Mouse (Mus musculus) neural tube, embryonic 13.5 days (tissue): ENCODE measurements around the gene Exoc4. TPM values are rescaled to one million over a fixed set of nuclear protein-coding genes. Genes with fewer than 3 reads are reported as not detected.
A peak's percentile ranks its signal among the peaks of the same experiment; 100 is the strongest.

Experiments used
- ATAC-seq: fragments of 200-750 bp; cut with Nextera tagmentation; 2 replicates; pipeline ENCODE4 v1.8.0; 2017; ENCODE audit warnings: low read depth, mild to moderate bottlenecking, moderate TSS enrichment, moderate library complexity
- H3K27ac ChIP-seq: fragments of 300-500 bp; sonication (generic); replicated peaks from 2 replicates; pipeline ENCODE4 v1.5.1; 2015; ENCODE audit warnings: moderate library complexity, mild to moderate bottlenecking, inconsistent platforms
- H3K27me3 ChIP-seq: fragments of 300-500 bp; sonication (generic); 2 replicates; pipeline ENCODE4 v1.6.1; 2015; ENCODE audit warnings: mild to moderate bottlenecking, inconsistent platforms
- H3K36me3 ChIP-seq: fragments of 300-500 bp; sonication (generic); 2 replicates; pipeline ENCODE4 v1.6.1; 2015; ENCODE audit warnings: mild to moderate bottlenecking, inconsistent platforms
- H3K4me1 ChIP-seq: fragments of 300-500 bp; sonication (generic); replicated peaks from 2 replicates; pipeline ENCODE4 v1.6.1; 2015; ENCODE audit warnings: inconsistent platforms
- H3K4me2 ChIP-seq: fragments of 300-500 bp; sonication (generic); 2 replicates; pipeline ENCODE4 v1.6.1; 2015; ENCODE audit warnings: inconsistent platforms, mild to moderate bottlenecking, moderate library complexity
- H3K4me3 ChIP-seq: fragments of 300-500 bp; sonication (generic); 2 replicates; pipeline ENCODE4 v1.5.1; 2015; ENCODE audit warnings: mild to moderate bottlenecking, inconsistent platforms
- H3K9ac ChIP-seq: fragments of 300-500 bp; sonication (generic); 2 replicates; pipeline ENCODE4 v1.6.1; 2015; ENCODE audit warnings: moderate library complexity, mild to moderate bottlenecking, inconsistent platforms
- H3K9me3 ChIP-seq: fragments of 300-500 bp; sonication (generic); 2 replicates; pipeline ENCODE4 v1.6.1; 2016; ENCODE audit warnings: inconsistent platforms
- WGBS: fragments of 180-500 bp; shearing (Covaris S2); methylation state at CpG from one replicate; pipeline ENCODE4 v1.1.7; 2015; 5-methylcytosine and 5-hydroxymethylcytosine counted together
- polyA plus RNA-seq: library from polyadenylated mRNA; unstranded; fragments of >200 nt; fragmentation: Nextera tagmentation; extraction: Ambion mirVana; gene quantifications from 2 replicates; pipeline ENCODE4 v1.2.1, GENCODE M21; 2015

The Exoc4 gene
- polyA plus RNA-seq, 1 experiment from 2014 or later, result 41.6 TPM

DNA sequence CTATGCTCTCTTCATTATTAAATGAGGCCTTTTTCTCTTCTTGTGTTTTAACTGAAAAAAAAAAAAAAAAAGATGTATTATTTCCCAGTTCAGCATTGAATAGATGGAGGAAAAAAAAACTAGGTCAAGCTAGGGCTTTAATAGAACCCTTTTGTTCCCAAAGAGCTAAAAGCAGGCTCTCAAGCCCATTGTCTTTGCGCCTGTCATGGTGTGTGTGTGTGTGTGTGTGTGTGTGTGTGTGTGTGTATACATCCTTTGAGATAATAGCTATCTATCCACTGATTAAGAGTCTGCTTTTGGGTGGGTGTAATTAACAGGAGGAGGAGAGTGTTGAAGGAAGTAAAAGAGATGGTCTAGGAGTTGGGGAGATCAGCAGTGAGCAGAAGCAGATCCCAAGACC, 594.0 kb downstream of the Exoc4 start:
- Histone ChIP-seq H3K9ac (no peak overlapping the region), H3K36me3 (no peaks in the 10 kb centered on the region; the same call in 1 of the 2 replicates), H3K4me3 (no peak overlapping the region), H3K9me3 (no peaks in the 10 kb centered on the region), H3K4me1 (peaks cover 3% of the 10 kb centered on the region; the same call in 1 of the 2 replicates), H3K4me2 (no peak overlapping the region), H3K27me3 (no peaks in the 10 kb centered on the region), H3K27ac (no peak overlapping the region)
- ATAC-seq, result no peak
- 21% methylated on average over 1 of the region's 1 CpGs for WGBS

GRCm38 (mm10) chr6:33859049-33859448, 610.2 kb downstream of the Exoc4 start:
- no peak overlapping the region for H3K4me3 ChIP-seq
- no peak overlapping the region for H3K4me2 ChIP-seq
- H3K9me3 ChIP-seq, result no peaks in the 10 kb centered on the region
- H3K27ac ChIP-seq, result no peak overlapping the region
- no peaks in the 10 kb centered on the region for H3K27me3 ChIP-seq
- no peaks in the 10 kb centered on the region for H3K36me3 ChIP-seq
- 77% methylated on average over 3 of the region's 3 CpGs for WGBS
- no peak overlapping the region for H3K9ac ChIP-seq
- peaks cover 12% of the 10 kb centered on the region; the same call in 1 of the 2 replicates for H3K4me1 ChIP-seq
- ATAC-seq, result no peak

DNA sequence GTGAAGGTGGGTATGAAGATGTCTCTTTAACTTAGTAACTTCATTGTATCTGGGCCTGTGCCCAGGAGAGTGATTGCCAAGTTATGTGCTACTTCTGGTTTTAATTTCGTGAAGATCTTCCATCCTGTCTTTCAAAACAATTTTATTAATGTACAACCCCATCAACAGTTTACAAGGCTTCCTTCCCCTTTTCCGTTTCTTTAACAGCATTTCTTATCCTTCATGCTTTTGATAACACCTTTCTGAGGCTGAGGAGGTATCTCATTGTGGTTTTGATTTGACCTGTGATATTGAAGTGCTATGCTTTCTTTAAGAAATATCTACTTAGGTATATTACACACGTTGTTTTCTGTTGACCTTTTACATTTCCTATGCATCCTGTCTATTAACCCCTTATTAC, 616.9 kb downstream of the Exoc4 start:
- no peaks in the 10 kb centered on the region for H3K9me3 ChIP-seq
- 81% methylated on average over 3 of the region's 3 CpGs for WGBS
- no peak overlapping the region for H3K9ac ChIP-seq
- H3K4me1 ChIP-seq, result peaks cover 21% of the 10 kb centered on the region
- H3K4me2 ChIP-seq, result no peak overlapping the region
- no peak overlapping the region for H3K4me3 ChIP-seq
- ATAC-seq, result no peak
- no peaks in the 10 kb centered on the region for H3K27me3 ChIP-seq
- no peaks in the 10 kb centered on the region for H3K36me3 ChIP-seq
- no peak overlapping the region for H3K27ac ChIP-seq

GRCm38 (mm10) chr6:33866901-33867580, 618.2 kb downstream of the Exoc4 start:
- H3K27me3 ChIP-seq, result no peaks in the 10 kb centered on the region
- no peak for ATAC-seq
- H3K9ac ChIP-seq, result no peak overlapping the region
- H3K4me1 ChIP-seq, result peaks cover 32% of the 10 kb centered on the region
- no peak overlapping the region for H3K27ac ChIP-seq
- WGBS, result 90% methylated on average over 3 of the region's 3 CpGs
- H3K4me2 ChIP-seq, result no peak overlapping the region
- H3K4me3 ChIP-seq, result no peak overlapping the region
- no peaks in the 10 kb centered on the region for H3K9me3 ChIP-seq
- no peaks in the 10 kb centered on the region for H3K36me3 ChIP-seq

- Histone ChIP-seq H3K27me3 (no peaks in the 10 kb centered on the region), H3K9ac (no peak overlapping the region), H3K27ac (peak overlapping the region; percentile 42; the same call in 1 of the 2 replicates), H3K4me2 (no peak overlapping the region), H3K4me1 (peaks cover 35% of the 10 kb centered on the region), H3K4me3 (no peak overlapping the region), H3K36me3 (no peaks in the 10 kb centered on the region), H3K9me3 (no peaks in the 10 kb centered on the region)
- ATAC-seq, result no peak
- WGBS, result 83% methylated on average over 3 of the region's 3 CpGs
Observed at GRCm38 (mm10) chr6:33869251-33869650, 620.4 kb downstream of the Exoc4 start.

- WGBS, result 47% methylated on average over 9 of the region's 9 CpGs
- Histone ChIP-seq H3K9me3 (no peaks in the 10 kb centered on the region), H3K27ac (peak overlapping the region; percentile 50), H3K36me3 (no peaks in the 10 kb centered on the region), H3K4me2 (no peak overlapping the region), H3K9ac (no peak overlapping the region), H3K4me3 (no peak overlapping the region), H3K27me3 (no peaks in the 10 kb centered on the region), H3K4me1 (peaks cover 41% of the 10 kb centered on the region)
- ATAC-seq, result peak; percentile 62; the same call in 1 of the 2 replicates
Observed at GRCm38 (mm10) chr6:33870468-33871142, 621.7 kb downstream of the Exoc4 start.

GRCm38 (mm10) chr6:33871286-33871685, 622.4 kb downstream of the Exoc4 start:
- Histone ChIP-seq H3K4me3 (no peak overlapping the region), H3K4me2 (no peak overlapping the region), H3K27me3 (no peaks in the 10 kb centered on the region), H3K27ac (no peak overlapping the region), H3K9me3 (no peaks in the 10 kb centered on the region), H3K4me1 (peaks cover 41% of the 10 kb centered on the region), H3K9ac (no peak overlapping the region), H3K36me3 (no peaks in the 10 kb centered on the region)
- no peak for ATAC-seq
- WGBS, result 80% methylated on average over 1 of the region's 1 CpGs

GRCm38 (mm10) chr6:33872192-33872591, 623.3 kb downstream of the Exoc4 start:
- peak; percentile 45; the same call in 1 of the 2 replicates for ATAC-seq
- Histone ChIP-seq H3K27me3 (no peaks in the 10 kb centered on the region), H3K4me1 (peaks cover 41% of the 10 kb centered on the region), H3K36me3 (no peaks in the 10 kb centered on the region), H3K4me2 (no peak overlapping the region), H3K9ac (no peak overlapping the region), H3K4me3 (no peak overlapping the region), H3K27ac (no peak overlapping the region), H3K9me3 (no peaks in the 10 kb centered on the region)
- 19% methylated on average over 1 of the region's 1 CpGs for WGBS

GRCm38 (mm10) chr6:33873000-33873399, 624.1 kb downstream of the Exoc4 start:
- Histone ChIP-seq H3K4me3 (no peak overlapping the region), H3K36me3 (no peaks in the 10 kb centered on the region), H3K4me2 (no peak overlapping the region), H3K9me3 (no peaks in the 10 kb centered on the region), H3K4me1 (peaks cover 41% of the 10 kb centered on the region), H3K9ac (no peak overlapping the region), H3K27ac (no peak overlapping the region), H3K27me3 (no peaks in the 10 kb centered on the region)
- whole genome bisulfite sequencing, result 75% methylated on average over 5 of the region's 5 CpGs
- no peak for ATAC-seq

GRCm38 (mm10) chr6:33874291-33875014, 625.6 kb downstream of the Exoc4 start:
- Histone ChIP-seq H3K27ac (no peak overlapping the region), H3K4me1 (peaks cover 36% of the 10 kb centered on the region)
- WGBS, result 62% methylated on average over 8 of the region's 8 CpGs

GRCm38 (mm10) chr6:33884141-33884683, 635.3 kb downstream of the Exoc4 start:
- H3K27ac ChIP-seq, result no peak overlapping the region
- ATAC-seq, result no peak
- no peak overlapping the region for H3K9ac ChIP-seq
- H3K36me3 ChIP-seq, result no peaks in the 10 kb centered on the region
- H3K4me2 ChIP-seq, result no peak overlapping the region
- H3K9me3 ChIP-seq, result no peaks in the 10 kb centered on the region
- no peaks in the 10 kb centered on the region for H3K27me3 ChIP-seq
- WGBS, result 84% methylated on average over 9 of the region's 9 CpGs
- H3K4me3 ChIP-seq, result no peak overlapping the region
- H3K4me1 ChIP-seq, result peaks cover 6% of the 10 kb centered on the region

More at GRCm38 (mm10) chr6:33874291-33875014, 625.6 kb downstream of the Exoc4 start:
- H3K9ac ChIP-seq, result no peak overlapping the region
- no peaks in the 10 kb centered on the region for H3K27me3 ChIP-seq
- no peak overlapping the region for H3K4me2 ChIP-seq
- H3K9me3 ChIP-seq, result no peaks in the 10 kb centered on the region
- no peak overlapping the region for H3K4me3 ChIP-seq
- H3K36me3 ChIP-seq, result no peaks in the 10 kb centered on the region
- ATAC-seq, result no peak

GRCm38 (mm10) chr6:33886941-33887340, 638.1 kb downstream of the Exoc4 start:
- no peak overlapping the region for H3K27ac ChIP-seq
- no peak overlapping the region for H3K4me3 ChIP-seq
- WGBS, result 94% methylated on average over 2 of the region's 2 CpGs
- no peak for ATAC-seq
- H3K4me1 ChIP-seq, result peaks cover 6% of the 10 kb centered on the region
- H3K9ac ChIP-seq, result no peak overlapping the region
- H3K4me2 ChIP-seq, result no peak overlapping the region
- no peaks in the 10 kb centered on the region for H3K36me3 ChIP-seq
- H3K27me3 ChIP-seq, result no peaks in the 10 kb centered on the region
- H3K9me3 ChIP-seq, result no peaks in the 10 kb centered on the region
